Mouse (Mus musculus): ENCODE results near the gene Zfp385b.

Zfp385b gene

GRCm38 (mm10) chr2:77703080-77703479 is 116.4 kb downstream of the Zfp385b start:
- DNase-seq (ENCODE audit: low spot score): no peak

GRCm38 (mm10) chr2:77691174-77691573 is 128.3 kb downstream of the Zfp385b start:
- DNase-seq (ENCODE audit: low spot score): no peak

DNA sequence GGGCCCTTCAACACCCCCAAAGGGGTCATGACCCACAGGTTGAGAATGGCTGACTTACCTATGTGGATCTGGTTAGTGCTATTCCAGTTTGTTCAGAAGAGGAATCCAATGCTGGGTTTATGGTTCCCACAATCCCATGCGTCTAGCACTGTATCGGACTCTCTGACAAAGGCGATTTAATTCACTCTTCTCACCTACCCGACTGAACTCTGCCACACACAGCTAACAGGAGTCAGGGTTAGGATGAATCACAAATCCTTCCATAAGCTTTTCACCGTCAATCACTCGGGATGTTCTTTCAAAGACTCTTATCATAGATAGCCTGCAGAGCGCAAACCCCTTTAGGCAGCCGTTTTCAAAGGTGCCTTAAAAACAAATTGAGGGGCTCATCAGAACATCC is 129.1 kb downstream of the Zfp385b start:
- DNase-seq (ENCODE audit: low spot score): no peak

GRCm38 (mm10) chr2:77688651-77689050 is 130.8 kb downstream of the Zfp385b start:
- DNase-seq (ENCODE audit: low spot score): no peak

GRCm38 (mm10) chr2:77684088-77684487 is 135.4 kb downstream of the Zfp385b start:
- DNase-seq (ENCODE audit: low spot score): no peak

DNA sequence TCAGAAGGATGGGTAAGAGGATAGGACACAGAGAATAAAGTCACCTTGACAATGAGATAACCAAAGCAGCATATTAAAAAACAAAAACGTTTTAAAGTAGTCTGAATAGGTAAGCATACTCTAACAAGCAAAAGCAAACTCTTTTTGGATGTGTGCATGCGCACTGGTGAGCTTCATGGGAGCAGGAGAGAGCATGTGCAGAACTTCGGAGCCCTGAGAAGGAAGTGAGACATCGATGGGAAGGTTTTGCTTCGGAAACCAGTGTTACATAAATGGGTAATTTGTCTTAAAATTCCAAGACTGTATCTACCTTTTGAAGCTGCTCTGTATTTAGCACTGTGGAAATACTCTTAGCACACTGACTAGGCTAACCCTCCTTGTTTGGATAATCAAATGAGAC is 137.2 kb downstream of the Zfp385b start:
- no peak for DNase-seq (ENCODE audit: low spot score)

DNA sequence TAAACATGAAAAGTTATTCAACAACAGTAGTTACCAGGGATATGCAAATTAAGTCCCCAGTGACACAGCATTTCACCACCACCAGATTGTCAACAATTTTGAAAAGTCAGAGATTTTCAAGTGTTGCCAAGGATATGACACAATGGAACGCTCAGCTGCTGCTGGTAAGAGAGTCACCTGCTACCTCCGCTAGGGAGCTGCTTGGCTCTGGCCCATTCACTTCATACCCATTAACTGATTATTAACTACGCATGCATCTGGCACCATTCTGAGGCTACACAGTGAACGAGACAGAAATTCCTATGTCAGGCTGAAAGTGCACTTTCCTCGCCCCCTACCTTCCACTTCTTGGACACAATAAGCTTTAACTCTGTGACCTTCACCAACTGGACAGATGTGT is 137.7 kb downstream of the Zfp385b start:
- no peak for DNase-seq (ENCODE audit: low spot score)

DNA sequence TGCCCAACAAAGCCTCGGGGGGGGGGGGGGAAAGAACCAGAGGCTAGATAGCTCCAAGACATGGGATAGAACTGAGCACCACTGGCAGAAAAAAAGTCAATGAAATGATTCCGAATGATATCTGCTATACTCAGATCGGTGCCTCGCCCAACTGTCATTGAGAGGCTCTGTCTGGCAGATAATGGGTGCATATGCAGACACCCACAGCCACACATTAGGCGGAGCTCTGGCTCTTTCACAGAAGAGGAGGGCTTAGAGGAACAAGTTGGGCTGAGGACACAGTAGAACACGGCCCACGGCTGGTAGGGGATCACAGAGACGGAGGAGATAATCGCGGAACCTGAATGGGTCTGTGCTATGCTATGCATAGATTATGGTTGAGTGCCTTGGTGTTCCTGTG is 145.7 kb downstream of the Zfp385b start:
- DNase-seq (ENCODE audit: low spot score): no peak

DNA sequence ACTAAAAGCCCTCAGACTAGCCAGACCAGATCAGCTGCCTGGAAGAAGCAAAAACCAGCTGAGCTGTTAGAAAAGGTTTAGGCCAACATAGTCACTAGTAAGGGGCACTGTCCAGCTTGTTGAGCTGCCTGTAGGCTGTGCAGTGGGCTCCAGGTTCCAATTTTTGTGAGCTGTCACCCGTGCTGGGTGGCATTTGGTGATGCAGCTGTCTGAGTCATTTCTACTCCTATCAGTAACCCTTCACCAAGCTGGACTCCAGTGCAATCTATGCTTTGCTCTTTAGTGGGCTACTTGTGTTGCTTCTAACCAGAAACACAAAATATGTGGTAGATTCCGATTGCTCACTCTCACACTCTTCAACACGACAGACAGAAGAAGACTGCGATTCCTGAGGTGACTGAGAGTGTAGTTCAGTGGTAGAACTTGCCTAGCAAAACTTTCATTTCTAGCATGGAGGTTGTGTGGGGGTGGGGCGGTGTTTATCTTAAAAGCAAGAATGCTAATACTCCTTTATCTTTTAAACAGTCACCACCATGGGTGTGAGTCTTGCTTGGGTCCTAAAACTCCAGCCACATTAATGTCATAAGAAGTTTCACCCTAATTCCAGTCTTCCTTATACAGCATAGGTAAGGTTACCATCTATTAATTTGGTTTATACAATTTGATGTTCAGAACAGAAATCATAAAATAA is 147.1 kb downstream of the Zfp385b start:
- DNase-seq (ENCODE audit: low spot score): no peak

GRCm38 (mm10) chr2:77662171-77662570 is 157.3 kb downstream of the Zfp385b start:
- DNase-seq (ENCODE audit: low spot score): no peak

- no peak for DNase-seq (ENCODE audit: low spot score)
Observed at GRCm38 (mm10) chr2:77653686-77654085, 165.8 kb downstream of the Zfp385b start.

DNA sequence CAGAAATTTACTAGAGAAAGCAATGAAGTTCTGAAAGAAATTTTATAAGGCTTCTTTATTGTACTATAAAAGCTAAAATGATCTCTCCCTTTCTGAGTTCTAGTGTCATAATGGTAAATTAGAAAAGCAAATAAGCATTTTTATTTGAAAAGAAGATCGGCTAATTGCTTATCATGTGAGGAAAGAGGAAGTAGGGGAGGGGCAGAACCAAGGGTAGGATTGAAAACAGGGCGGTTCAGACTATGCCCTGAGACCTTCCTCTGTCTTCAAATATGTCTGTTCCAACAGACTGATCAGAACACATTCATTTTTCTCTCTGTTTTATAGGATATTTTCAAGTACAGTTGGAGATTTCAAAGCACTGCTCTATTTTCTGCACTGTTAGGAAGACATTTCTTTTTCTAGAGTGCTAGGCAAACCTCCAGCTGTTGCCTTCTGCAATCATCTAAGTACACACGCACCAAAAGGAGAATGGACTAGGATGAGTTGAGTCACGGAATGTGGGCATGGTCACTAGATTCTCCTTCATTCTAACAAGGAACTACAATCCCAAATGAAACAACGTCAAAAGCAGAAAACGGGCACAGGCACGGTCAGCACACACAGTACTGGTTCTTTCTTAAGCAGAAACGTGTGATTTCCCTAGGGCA is 177.8 kb downstream of the Zfp385b start:
- no peak for DNase-seq (ENCODE audit: low spot score)

DNA sequence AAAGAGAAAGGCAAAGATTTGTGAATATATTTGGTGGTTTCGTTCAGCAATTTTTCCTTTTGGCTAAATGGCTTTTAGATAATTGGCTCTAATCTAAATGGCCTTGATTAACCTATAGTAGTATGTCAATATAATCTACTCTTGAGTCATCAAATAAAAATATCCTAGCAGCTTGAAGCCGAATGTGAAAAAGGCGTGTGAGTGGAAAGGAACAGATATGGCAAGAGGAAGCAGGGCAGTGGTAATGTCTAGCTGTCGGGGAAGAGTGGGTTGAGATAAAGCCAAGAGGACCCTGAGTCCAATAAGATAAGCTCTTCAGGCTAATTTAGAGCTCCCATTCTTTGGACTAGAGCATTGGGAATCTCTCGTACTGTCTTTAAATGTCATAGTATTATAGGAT is 179.4 kb downstream of the Zfp385b start:
- DNase-seq (ENCODE audit: low spot score): no peak

- DNase-seq (ENCODE audit: low spot score): no peak
Observed at GRCm38 (mm10) chr2:77631606-77632005, 187.8 kb downstream of the Zfp385b start.

DNA sequence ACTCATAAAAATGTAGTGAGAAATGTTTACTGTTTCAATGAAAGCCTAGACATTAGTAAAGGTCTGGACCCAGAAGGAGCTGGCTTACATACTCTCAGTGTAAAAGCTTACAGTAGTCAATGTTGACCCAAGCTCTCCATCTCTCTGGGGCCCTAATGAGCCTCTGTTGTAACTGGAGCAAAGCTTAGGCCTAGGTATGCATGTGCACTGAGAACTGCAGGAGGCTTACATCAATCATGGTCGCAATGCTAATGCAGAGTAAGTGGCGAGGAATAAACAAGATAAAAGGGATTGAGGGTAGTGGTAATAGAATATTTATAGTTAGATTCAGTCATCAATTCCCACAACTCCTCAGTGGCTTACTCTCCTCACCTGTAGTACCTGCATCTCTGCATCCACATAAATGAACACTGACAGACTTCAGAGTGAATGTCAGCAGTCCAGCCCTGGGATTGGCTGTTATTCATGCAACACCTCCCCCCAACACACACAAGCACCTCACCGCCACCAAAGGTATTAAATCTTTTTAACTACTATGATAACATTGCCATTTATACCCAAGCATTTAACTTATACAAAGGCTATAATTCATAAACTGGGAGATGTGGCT is 191.7 kb downstream of the Zfp385b start:
- no peak for DNase-seq (ENCODE audit: low spot score)

GRCm38 (mm10) chr2:77618686-77619085 is 200.8 kb downstream of the Zfp385b start:
- no peak for DNase-seq (ENCODE audit: low spot score)

DNA sequence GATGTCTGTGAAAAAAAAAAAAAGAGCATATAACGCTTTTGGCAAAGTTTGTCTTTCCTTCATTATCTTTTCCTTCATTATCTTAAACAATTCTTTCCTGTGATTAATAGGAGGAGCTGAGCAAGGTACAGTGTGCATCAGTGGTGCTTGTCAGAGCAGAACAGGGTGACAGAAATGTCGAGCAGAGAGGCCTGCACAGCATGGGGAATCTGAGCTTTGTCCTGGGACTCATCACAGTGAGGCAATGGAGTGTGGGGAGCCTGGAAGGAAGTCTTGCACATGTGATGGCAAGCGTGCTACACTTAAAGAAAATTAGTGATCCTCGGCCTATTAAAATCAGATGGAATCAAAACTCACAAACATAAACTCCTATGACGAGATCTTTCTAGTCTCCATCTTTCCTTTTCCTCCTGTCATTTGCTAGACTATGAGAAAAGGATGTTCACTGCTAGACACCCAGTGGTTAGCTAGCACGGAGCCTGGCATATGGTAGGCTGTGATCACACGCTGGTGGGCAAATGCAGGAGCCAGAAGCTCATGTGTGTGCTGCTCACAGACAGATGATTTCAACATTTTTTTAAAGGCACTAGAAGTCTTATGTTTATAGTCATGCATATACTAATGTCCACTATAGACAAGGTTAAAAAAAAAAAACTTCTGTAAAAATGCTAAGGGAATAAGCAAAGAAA is 209.0 kb downstream of the Zfp385b start:
- DNase-seq (ENCODE audit: low spot score): no peak

DNA sequence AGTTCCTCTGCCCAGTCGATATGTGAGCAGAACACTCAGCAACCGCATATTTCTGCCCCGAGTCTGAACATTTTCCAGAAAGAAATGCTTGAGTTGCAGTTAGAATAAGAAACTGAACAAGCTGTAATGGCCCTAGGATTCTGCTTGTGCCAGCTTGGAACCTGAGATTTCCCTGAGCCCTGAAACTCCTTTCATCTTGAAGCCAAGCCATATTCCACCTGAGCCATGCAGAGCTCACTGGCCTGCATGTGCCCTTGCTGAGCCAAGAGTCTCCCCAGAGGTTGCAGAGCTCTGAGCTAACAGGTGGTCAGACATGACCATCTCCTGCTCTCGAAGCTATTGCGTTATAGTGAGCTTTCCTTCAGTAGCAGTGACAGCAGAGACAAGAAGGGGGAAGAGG is 210.0 kb downstream of the Zfp385b start:
- DNase-seq (ENCODE audit: low spot score): no peak

DNA sequence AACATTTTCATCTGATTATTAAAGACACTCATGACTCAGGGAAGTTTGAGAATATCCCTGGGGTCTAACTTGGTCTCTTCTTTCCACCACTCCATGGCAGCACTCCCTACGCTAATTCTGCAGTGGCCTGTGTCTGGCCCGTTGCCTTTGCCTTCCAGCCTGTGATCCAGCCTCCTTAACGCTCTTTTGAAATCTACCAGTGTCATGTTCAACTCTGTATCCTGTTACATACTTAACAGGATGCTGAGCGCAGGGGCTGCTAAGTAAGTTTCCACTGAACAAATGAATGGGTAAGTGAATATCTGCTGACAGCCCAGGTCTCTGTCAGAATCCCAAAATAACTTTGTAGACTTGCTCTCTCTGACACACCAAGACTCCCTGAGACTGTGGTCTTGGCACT is 210.8 kb downstream of the Zfp385b start:
- no peak for DNase-seq (ENCODE audit: low spot score)

GRCm38 (mm10) chr2:77593461-77593860 is 226.0 kb downstream of the Zfp385b start:
- DNase-seq (ENCODE audit: low spot score): no peak

GRCm38 (mm10) chr2:77592525-77592924 is 226.9 kb downstream of the Zfp385b start:
- DNase-seq (ENCODE audit: low spot score): no peak

- DNase-seq (ENCODE audit: low spot score): no peak
Observed at GRCm38 (mm10) chr2:77589205-77589901, 230.1 kb downstream of the Zfp385b start.
